Mouse (Mus musculus): ENCODE data around the gene Atp11a. TPM values are rescaled to one million over a fixed set of nuclear protein-coding genes. Genes with fewer than 3 reads are reported as not detected.

The Atp11a gene
- total RNA-seq, 4 experiments from 2014 or later: 52.3 to 65.7 (median 61.4) TPM

DNA sequence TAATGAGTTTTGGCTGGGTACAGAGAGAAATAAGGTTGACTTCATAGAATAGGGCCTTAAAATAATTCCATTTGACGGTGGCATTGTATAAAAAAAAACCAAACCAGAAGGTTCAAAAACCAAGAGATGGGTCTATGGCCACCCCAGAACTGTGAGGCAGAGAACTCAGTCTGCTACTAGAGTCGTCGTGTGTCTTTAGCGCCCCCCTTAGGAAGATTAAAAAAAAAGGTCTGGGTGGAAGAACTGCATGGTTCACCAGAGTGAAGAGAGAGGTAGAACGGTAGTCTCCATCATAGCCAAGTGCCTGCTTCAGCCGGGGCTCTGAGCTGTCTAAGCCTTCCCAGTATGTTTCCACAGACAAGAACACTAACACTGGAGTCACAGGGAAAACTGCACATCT, 54.4 kb downstream of the Atp11a start:
- no peak for DNase-seq (ENCODE audit: low spot score in 2 of 2)

DNA sequence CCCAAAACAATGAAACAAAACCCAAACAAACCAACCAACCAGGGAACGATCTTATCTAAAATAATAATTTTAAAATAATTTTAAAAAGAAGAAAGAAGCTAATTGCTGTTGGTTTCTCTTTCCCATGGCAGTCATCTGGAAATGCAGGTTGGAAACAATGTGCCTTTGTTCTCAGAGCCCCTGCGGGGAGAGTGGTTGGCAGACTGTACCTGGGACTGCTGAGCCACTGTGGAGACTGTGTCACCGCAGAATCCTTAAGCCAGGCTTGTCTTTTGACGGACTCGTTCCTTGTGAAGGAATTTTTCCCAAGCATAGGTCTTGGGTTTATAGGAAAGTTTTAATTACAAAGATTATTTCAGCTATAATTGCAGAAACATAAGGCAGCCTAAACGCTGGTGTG, 59.6 kb downstream of the Atp11a start:
- DNase-seq (ENCODE audit: low spot score in 2 of 2): no peak

DNA sequence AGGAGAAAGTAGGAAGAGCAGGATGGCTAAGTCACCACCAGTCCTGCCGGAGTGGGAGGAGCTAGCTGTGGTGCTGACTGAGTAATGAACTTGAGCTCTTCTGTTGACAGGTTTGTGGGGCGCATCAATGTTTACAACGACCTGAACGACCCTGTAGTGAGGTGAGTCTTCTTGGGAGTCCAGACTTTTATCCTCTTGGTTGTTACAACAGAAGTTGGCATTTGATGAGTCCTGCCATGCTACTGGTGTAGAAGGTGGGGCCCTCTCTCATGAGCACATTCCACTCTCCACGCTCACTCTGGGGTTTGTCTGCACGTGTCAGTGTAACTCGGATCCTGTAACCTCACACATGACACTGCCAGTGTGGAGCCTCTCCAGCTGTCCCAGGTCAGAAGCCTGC, 66.1 kb downstream of the Atp11a start:
- DNase-seq (ENCODE audit: low spot score in 2 of 2): no peak

DNA sequence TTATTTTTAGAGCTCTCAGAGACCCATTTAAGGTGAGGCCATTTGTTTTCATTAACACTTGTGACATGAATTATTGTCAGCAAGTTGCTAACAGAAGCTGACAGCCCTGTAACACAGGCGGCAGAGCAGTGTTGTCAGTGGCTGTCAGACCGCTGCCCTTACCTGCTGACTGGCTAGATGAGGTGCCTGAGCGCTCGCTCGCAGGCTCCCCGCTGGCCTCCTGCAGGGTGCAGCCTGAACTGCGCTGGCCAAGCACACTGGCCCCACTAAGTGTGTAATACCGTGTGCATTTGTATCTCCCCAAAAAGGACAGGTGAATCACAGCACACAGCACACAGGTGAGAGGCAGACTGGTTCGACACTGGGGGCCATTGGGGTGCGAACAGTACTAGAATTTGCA, 67.7 kb downstream of the Atp11a start:
- DNase-seq (ENCODE audit: low spot score in 2 of 2): no peak

DNA sequence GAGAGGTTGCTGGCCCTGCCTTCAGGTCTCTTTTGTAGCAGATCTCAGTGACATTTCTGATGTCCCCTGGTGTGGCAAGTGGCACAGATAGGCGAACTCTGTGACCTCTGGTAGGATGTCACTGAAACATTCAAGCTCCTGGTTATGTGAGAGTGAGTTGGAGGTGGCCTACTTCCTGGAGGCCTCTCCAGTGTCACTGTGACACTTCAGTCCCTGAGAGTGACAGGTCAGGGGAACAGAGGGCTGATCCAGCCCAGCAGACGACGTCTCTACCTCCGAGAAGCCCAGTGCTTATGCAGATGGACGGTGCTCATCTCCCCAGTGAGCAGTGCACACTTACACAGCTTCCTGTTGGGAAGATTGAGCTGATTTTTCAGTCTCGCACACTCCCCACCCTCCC, 68.4 kb downstream of the Atp11a start:
- DNase-seq (ENCODE audit: low spot score in 2 of 2): no peak

DNA sequence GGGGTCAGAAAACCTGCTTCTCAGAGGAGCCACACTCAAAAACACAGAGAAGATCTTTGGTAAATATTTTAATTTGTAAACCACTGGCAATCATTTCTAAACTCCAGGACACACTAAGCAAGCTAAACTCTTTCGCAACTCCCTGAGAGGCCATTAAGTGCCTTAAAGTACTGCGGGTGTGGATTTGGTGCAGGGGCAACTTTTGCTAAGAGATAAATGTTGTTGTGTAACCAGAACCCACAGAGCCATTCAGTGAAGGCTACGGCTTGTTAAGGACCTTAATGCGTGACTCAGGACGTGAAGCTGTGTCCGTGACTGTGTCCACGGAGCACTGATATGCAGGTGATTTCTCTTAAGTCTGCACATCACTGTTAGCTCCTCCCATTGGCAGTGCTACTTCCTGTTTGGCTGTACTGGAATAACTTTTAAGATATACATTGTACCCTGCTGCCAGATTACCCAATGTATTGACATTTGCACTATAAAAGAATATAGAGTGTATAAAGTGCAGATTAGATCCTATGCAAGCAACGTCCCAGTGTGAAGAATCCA, 68.9 kb downstream of the Atp11a start:
- no peak for DNase-seq (ENCODE audit: low spot score in 2 of 2)

DNA sequence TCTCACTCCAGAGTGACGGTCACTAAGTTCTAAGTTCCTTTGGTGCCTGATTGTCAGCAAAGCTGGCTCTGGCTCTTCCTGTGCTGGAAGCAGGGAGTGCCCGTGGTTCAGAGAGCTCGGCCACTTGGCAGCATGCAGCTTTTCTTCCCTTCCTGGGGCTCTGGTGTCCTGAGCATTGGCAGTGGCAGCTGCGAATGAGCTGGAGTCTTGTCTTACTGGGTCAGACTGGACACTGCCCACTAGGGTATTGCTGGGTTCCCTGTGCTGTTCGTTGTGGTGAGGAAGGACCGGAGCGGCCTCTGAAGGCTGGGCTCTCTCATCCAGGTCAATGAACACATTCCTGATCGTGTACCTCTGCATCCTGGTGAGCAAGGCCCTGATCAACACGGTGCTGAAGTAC, 70.3 kb downstream of the Atp11a start:
- no peak for DNase-seq (ENCODE audit: low spot score in 2 of 2)

DNA sequence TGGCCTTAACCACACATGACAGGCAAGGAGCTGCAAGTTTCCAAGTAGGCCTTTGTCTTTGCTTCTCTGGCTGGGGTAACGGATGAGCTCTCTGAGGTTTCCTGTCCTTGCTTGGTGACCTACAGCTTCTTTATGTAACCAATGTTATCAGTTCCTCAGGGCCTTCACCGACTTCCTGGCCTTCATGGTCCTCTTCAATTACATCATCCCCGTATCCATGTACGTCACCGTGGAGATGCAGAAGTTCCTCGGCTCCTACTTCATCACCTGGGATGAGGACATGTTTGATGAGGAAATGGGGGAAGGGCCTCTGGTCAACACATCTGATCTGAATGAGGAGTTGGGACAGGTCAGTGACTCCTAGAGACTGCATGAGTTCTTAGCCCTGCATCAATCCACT, 71.5 kb downstream of the Atp11a start:
- DNase-seq (ENCODE audit: low spot score in 2 of 2): no peak

DNA sequence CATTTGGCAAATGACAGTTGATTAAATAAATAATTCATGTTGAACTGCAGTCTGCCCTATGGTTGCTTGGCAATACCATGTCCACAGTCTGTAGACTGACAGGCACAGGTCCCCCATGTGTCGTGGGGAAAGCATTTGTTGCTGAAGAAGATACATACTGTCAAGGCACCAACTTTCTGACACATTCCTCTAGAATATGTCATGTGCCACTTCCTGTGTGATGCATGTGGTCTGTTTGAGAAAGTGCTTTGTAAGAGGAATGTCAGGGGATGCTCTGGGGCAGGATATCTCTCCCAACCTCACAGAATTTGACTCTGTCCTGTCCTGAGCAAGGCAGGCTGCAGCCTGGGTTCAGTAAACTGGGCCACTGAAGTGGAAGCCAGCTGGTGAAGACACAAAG, 72.6 kb downstream of the Atp11a start:
- DNase-seq (ENCODE audit: low spot score in 2 of 2): no peak

DNA sequence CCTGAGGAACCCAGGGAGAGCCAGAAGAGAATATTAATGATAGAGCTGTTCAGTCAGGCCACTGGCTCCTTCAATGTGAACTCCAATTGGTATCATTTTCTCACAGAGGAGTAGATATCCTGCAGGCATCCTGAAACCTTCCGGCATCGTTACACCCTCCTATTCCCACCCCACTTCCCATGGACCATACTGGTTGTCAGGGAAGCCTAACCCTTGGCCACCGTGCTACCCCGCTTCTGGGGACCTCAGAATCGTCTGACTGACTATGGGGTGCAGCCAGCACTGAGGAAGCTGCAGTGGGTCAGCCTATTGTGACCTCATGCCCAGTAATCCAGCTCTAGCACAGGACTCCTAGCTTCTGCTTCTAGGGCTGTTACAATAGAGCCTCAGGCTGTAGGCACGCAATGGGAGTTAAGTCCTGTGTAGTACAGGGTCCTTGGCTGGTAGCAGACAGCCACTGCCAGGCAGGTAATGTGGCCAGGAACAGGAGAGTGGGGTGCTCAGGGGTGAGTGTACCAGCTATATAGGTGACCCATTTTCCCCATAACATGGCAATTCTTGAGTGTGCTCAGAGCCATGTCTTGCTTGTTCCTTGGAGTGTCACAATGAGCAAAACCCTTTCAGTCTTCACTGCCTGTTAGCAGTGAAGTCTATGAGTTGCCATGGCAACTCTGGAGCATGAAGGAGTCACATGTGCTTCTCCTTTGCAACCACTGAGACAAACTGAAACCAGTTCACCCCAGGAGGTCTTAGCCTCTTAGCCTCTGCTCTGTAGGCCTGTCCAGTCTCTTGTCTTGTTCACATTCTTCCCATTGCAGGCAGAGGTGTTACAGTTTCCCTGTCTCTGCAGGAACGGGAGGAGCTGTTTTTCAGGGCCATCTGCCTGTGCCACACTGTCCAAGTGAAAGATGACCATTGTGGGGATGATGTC, 75.1 kb downstream of the Atp11a start:
- DNase-seq (ENCODE audit: low spot score in 2 of 2): no peak

DNA sequence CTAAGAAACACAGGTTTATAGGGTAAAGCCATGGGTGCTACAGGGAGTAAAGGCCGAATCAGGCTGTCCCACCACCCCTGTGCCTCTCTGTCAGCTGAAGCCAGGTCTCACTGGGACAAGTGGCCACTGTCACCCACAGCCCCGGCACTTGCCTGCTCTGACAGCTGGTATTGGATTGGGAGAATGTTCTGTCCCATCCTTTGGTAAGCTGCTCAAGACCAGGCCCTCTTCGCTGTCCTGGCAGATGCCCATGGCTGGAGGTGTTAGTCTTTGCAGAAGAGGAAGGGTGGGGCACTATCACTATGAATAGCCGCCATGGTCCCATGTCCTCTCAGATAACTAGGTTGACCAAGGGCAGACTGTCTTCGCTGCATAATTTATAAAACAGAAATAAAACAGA, 76.8 kb downstream of the Atp11a start:
- no peak for DNase-seq (ENCODE audit: low spot score in 2 of 2)

DNA sequence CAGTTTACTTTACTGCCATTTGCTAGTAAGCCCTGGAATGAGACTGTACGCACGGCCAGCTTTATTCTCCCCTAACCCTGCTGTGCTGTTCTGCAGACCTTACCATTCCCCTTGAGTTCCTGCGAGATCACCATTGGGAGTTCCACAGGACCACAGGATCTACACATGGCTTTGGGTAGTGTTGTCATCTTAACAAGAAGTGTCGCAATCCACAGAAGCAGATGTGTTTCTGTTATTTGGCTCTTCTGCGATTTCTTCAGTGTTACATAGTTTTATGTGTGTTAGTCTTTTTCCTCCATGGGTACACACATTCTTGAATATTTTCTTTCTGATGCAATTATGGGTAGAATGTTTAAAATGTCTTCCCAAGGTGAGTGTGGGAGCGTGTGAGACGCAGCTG, 84.0 kb downstream of the Atp11a start:
- DNase-seq (ENCODE audit: low spot score in 2 of 2): no peak

DNA sequence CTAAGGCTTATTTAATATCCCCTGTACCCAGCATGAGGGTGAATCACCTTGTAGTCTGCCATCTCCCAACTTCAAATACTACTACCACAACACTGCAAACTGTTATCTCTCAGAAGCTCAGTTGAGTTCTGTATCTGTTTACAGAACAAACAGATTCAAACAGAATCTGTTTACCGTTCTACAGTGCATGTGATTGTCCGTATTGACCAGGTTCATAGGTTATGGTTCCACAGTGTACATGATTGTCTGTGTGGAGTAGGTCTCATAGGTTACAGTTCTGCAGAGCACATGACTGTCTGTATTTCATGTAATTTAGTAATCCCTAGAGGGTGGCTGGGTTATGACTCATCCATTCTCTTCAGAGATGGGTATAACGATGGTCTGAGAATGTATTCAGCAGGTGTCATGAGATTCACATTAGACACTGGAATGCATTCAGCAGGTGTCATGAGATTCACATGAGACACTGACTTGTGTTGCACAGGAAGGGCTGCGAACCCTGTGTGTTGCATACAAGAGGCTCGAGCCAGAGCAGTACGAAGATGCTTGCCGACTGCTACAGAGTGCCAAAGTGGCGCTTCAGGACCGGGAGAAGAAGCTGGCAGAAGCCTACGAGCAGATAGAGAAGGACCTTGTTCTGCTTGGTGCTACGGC, 85.7 kb downstream of the Atp11a start:
- DNase-seq (ENCODE audit: low spot score in 2 of 2): no peak

DNA sequence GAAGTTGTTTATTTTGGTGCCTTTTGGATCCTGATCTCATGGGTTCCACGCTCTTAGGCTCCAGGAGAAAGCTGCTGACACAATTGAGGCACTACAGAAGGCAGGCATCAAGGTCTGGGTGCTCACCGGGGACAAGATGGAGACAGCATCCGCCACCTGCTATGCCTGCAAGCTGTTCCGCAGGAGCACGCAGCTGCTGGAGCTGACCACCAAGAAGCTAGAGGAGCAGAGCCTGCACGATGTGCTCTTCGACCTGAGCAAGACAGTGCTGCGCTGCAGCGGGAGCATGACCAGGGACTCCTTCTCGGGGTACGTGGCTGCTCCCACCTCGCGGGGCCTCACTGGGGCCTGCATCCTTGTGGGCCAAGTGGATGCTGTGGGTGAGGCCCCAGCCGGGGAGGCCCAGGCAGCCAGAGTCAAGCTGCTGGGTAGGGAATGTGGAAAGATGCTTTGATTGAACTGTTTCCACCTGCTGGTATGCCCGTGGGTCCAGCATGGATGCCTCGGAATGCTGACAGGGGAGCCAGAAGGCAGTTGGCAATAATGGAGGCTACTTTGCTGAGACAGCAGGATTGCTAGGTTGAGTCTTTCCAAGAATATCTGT, 87.6 kb downstream of the Atp11a start:
- no peak for DNase-seq (ENCODE audit: low spot score in 2 of 2)

DNA sequence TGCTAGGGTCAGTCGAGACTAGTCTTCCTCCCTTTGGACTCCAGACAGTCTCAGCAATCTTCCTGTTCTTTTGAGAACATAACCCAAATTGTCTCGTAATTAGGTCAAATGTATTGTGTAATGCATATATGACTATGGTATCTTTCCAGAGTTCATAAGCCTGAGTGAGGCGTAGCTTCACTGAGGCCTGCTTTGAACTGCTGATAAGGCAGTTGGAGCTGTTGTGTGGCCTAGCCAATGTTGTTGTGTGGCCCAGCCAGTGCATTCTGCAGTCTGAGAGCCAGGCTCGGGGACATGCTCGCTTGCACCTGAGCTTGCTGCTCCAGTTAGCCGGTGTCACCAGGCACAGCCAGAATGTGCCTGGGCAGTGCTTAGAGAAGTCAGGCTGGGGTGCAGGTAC, 89.6 kb downstream of the Atp11a start:
- DNase-seq (ENCODE audit: low spot score in 2 of 2): no peak

DNA sequence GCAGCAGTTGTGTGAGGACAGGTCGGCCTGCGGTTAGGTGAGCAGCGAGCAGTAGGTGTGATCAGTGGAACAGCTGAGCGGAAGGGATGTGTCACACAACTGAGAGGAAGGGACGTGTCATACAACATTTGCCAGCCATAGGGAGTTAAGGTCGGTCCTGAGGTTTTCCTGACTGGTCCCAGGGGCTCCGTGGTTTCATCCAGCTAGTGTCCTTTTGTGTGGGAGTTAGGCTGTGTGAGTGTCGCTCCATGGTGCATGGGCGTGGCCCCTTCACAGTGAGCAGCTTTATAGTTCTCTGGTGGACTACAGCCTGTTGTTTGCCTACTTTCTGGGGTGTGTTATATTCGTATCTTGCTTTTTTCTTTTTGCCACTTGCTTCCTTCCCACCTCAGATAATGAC, 94.4 kb downstream of the Atp11a start:
- no peak for DNase-seq (ENCODE audit: low spot score in 2 of 2)

DNA sequence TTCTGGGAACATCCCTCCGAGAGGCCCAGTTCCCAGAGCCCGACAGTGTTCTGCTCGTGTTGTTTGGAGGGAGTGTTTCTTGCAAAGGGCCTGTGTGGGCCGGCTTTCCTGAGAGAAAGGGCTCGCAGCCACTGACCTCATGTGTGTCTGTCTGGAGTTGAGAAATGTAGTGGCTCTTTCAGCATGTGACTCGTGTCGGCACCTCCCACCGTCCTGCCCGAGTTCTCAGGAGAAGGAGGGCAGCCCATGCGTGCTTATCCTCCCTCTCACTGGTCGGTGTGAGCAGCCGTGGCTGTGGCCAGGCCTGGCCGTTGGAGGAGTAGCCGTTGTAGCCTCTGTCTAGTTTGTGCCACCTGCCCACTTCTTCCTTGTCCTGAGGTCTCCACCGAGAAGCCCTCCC, 99.2 kb downstream of the Atp11a start:
- no peak for DNase-seq (ENCODE audit: low spot score in 2 of 2)

DNA sequence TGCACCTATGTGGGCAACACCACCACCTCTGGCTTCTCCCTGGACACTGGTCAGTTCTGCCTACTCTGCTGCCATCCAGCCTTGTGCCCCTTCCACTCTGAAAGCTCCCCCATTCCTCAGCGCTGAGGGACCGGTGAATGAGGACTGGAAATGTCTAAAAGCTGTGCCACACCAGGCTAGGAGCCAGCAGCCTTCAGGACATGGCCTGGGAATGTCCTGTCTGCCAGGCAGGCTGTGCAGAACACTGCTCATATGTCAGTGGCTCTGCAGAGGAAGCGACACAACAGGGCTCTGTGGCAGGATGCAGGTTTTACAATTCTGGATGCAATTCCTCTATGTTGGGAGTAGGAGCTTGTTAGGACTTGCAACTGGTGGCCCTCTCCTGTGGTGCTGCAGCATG, 106.2 kb downstream of the Atp11a start:
- DNase-seq (ENCODE audit: low spot score in 2 of 2): no peak

DNA sequence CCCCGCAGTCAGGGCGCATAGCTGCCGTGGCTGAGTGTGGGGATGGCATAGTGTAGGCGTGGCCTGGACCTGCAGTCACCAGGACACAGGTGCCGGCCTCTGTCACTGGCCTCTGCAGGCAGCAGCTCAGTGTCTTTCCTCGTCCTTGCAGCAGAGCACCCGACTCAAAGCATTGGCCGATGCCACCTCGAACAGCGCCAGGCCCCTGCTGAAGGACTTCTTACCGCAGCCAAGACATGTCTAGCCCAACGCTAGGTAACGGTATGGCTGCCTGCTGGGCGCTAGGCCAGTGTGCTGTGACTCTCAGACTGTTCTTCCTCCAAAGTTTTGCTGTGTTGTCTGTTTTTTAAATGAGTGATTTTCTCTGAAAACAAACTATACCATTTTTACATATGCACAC, 106.8 kb downstream of the Atp11a start:
- no peak for DNase-seq (ENCODE audit: low spot score in 2 of 2)

DNA sequence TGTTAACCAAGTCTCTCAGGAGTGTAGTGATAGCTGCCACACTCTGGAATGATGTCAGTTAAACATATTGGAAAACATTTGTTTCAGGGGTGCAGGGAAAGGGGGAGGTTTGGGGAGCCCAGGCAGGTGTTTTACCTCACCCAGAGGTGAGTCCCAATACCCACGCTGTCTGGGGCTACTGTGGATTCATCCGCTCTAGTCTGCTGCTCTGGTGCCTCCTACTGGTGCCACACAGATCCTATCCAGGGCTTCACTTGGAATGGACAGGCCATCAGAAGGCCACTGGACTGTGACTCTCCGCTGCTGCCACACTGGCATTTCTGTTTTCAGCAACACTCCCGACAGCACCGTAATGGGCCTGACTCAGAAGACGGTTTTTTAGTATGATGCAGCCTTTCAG, 109.0 kb downstream of the Atp11a start:
- no peak for DNase-seq (ENCODE audit: low spot score in 2 of 2)

DNA sequence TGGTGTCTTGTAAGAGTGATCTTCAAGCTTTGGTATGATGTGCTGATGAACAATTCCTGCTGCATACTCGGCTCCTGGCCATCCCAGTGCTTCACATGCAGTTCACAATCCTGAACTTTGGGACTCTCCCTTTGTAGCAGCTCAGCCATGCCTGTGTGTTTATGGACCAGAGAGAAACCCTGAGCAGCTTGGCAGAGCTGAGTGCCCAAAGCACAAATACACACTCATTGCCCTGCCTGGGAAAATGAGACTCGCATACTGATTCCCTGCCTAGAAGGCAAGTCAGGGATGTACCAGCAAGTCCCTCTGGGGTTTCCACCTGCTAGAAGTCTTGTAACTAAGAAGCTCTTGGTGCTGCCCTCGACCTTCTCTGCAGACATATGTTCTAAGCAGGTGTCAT, 112.8 kb downstream of the Atp11a start:
- no peak for DNase-seq (ENCODE audit: low spot score in 2 of 2)

DNA sequence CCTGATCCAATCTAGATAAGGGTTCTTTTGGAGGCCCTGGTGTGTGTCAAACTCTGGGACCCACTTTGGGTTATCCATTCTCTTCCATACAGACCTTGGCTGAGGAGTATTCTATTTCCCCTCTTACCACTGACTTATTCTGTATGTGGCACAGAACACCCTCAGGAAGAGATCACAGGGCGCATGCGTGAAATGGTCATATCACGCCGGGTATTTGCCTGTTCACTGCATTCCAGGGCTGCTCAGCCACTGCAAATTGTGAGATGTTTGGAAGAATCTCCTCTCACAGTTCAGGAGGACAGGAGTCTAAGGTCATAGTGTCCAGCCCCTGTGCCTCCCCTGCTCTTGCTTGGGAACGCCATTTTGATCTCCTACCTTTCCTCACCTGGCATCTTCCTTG, 113.8 kb downstream of the Atp11a start:
- no peak for DNase-seq (ENCODE audit: low spot score in 2 of 2)
